Mouse (Mus musculus): Measurements from ENCODE around the gene Camk2d. TPM values are rescaled to one million over a fixed set of nuclear protein-coding genes. Genes with fewer than 3 reads are reported as not detected.
A peak's percentile ranks its signal among the peaks of the same experiment; 100 is the strongest.

Gene Camk2d
- total RNA-seq, 1 experiment from 2014 or later = 170 TPM

DNA sequence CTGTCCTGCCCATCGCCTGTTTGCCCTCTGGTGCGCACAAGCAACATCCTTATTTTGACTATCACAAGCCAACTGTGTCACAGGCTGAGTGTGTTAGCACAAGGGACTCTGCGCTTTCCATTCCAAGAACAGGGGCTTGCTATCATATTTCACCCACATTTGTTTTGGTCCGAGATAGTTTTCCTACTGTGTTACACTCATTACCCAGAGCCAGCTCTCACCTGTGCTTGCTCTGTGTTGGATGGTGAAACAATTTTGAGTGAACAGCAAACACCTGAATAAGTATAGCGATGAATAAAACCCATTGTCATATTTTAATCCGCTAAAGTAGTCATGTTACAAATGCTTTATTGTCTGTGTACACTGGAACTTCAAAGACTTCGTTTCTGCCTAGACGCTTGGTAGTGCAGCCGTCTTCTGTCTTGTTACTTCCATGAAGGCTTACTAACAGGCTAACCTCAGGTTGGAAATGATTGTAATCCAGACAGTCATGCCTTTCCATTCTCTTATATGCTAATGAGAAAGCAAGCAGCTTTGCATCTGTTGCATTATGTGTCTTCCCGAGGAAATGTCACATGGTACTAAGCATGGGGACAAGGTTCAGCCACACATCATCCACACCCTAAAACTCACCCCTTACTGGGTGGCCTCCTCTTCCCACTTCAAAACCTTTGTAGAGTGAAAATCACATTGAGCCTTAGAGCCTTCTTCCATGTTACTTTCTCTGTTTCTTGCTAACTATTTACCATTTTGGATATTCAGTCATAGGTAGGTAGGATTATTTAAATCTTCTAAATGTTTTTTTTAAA, 44.5 kb downstream of the Camk2d start:
- no peak for ATAC-seq (replicated peaks; ENCODE audit: insufficient number of reproducible peaks, low FRiP score, low TSS enrichment, poor library complexity, severe bottlenecking)

DNA sequence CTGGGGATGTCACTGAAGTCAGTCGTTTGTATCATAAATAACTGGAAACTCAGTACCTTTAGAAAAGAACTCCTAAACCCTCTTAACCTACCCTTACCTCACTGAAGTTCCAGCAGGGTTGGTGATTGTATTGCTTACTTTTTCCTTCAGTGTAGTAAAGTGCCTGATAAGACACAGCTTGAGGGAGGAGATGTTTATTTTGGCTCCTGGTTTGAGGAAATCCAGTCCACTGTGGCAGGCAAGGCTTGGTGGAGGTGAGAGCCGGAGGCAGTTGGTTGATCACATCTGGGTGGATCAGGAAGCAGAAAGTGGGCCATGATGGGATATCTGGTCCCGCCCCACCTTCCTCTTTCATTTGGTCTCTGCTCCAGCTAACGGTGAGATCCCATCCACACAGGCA, 45.3 kb downstream of the Camk2d start:
- no peak for ATAC-seq (replicated peaks; ENCODE audit: insufficient number of reproducible peaks, low FRiP score, low TSS enrichment, poor library complexity, severe bottlenecking)

DNA sequence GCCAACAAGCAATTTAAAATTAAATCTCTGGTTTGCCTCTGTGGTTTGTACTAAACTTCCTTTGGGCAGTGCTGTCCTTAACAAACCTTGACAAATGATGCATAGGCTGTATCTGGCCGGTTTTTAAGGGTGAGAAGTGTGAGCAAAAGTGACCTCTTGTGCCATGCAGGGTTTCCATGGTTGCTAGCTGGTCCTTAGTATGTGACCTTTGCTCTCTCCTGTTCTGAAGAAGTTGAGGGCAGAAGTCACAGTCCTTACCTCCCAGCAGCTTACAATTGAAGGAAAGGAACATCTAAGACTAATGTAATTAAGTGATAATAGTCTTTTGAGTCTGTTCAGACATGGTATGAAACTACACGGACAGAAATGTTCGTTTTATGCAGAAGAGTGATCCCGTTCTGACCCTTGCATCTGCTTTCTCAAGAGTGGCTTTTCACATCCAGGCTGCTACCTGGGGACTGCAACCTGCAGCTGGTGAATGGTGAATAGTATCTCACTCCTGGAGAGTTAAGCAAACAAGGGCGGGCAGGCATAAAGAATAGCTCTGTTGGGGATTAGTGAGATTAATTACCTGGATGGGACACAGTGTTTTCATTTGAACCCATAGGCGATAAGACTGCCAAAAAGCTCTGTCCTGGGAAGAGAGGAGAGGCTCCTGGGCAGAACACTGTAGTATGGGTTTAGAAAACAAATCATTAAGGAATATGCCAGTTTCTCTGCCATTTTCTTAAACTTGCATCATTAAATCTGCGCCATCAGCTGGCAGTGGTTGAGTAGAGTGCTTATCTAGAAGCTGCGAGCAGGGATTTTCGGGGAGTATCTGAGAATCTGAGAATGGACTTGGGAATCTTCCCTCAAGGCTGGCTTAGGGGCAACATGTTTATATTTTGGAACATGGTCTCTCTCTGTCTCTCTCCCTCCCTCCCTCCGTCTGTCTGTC, 47.2 kb downstream of the Camk2d start:
- no peak for ATAC-seq (replicated peaks; ENCODE audit: insufficient number of reproducible peaks, low FRiP score, low TSS enrichment, poor library complexity, severe bottlenecking)

DNA sequence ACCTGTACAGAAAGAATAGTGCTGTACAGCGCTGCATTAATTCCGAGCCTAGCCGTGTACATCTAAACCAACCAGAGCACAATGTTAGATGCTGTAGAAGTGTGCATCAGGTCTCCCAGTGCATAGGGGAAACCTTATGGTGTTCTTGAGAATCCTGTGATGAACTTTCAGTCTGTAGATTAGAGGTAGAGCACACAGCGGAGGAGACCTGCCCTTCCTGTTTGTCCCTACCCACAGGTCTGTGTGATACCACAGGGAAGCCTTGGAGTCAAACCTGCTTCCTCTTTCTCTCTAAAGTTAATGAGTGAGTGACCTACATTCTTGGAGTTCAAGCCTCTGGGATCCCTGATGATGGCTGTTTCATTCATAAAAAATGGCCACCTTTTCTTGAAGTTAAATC, 54.2 kb downstream of the Camk2d start:
- peak; percentile 45; the same call in 1 of the 2 replicates for ATAC-seq (replicated peaks; ENCODE audit: insufficient number of reproducible peaks, low FRiP score, low TSS enrichment, poor library complexity, severe bottlenecking)

DNA sequence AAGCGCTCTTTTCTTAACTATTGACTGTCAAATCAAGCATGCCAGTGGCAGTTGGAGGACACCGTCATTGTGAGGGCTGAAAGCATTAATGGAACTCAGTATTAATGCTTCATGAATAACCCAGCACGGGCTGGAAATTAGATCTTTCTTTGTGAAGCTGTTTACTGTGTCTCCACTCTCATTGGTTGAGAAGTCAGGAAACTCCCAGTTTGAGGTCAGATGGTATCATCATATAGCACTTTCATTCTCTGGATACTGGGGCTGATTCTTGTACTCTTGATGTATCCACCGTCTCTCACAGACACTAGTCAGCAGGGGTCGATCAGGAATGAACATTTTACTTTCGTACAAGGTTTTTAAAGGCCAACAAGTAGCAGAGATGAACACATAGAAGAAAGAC, 54.6 kb downstream of the Camk2d start:
- ATAC-seq (replicated peaks; ENCODE audit: insufficient number of reproducible peaks, low FRiP score, low TSS enrichment, poor library complexity, severe bottlenecking) = no peak

DNA sequence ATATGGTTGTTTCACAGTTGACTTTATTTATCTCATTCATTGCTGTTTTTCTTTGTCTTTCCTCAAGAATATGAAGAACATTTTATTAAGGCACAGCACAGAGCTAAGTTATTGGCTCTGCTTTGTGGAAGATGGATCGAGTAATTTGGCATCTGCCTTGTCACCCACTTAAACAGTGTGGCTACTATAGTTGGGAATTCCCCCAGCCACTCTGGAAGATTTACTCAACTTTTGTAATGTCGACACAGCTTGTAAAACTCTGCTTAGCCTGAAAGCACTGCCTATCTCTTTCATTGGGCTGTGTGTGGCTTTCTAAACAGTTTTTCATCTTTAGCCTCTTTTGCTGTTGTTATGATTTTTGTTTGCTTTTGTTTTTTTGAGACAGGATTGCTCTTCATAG, 56.3 kb downstream of the Camk2d start:
- ATAC-seq (replicated peaks; ENCODE audit: insufficient number of reproducible peaks, low FRiP score, low TSS enrichment, poor library complexity, severe bottlenecking) = no peak

DNA sequence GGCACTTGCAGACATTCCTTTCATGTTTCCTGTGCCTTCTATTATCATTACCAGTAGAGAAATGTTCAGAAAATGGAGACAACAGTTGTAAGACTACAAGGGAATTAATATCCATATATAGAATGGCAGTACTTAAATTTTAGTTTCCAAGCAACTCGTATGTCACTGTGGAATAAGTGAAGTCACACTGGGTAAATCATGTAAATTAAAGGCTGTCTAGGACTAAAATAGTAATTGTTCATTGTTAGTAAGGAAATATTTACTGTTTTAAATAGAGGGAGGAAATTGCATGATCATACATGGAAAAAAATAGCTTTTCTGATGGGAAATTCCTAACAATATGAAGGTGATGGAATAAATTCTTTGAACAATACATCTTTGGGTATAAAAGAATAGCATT, 57.0 kb downstream of the Camk2d start:
- no peak for ATAC-seq (replicated peaks; ENCODE audit: insufficient number of reproducible peaks, low FRiP score, low TSS enrichment, poor library complexity, severe bottlenecking)

DNA sequence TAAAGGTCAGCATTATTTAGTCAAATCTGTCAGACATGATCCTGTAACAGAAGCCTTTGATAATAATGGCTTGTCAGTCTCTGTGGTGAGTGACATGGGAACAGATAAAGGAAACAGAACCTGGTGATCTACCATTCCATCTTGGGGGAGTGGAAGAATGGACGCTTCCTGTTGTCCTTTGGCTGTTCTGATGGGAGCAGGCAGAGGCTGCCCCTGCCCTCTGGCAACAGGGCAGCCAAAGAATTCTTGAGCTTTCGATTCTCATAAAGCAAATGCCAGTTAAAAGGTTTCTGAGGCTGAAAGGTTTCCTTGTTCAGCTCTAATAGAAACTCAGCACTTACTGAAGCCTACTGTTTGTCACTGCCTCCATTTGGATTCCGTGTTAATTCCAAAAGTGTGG, 60.1 kb downstream of the Camk2d start:
- ATAC-seq (replicated peaks; ENCODE audit: insufficient number of reproducible peaks, low FRiP score, low TSS enrichment, poor library complexity, severe bottlenecking) = no peak

DNA sequence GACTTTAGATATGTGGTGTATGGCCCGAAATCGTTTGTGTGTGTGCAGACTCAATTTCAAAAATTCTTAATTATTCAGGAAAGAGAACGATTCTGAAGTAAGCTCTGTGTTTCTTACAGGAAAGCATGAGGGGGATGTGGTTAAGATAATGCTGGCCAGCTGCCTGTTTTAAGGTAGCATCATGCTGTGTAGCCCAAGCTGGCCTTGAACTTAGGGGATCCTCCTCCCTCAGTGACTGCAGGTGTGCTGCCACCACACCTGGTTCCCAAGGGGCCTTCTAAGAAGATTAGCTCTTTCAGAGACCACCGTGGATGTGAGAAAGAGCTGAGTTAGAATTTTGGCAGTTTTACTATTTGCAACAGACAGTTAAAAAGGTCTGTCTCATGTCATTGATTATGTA, 61.8 kb downstream of the Camk2d start:
- no peak for ATAC-seq (replicated peaks; ENCODE audit: insufficient number of reproducible peaks, low FRiP score, low TSS enrichment, poor library complexity, severe bottlenecking)

DNA sequence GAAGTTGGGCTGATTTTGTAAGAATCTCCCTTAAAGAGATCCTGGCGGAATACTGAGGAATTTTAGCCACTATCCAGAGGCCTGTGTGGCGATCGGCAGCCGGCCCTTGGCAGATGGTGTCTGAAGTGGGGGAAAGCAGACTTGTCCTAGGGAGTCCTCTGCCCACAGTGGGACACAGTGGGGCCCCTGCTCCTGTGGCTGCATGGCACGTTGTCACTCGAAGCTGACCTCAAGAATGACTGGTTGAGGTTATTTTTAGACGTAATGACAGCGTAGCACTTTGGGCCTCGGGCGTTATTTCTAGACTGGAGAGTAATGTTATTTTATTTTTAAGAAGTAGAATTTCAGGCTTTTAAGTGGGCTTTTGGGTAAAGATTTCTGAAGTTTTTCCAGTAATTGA, 62.7 kb downstream of the Camk2d start:
- ATAC-seq (replicated peaks; ENCODE audit: insufficient number of reproducible peaks, low FRiP score, low TSS enrichment, poor library complexity, severe bottlenecking) = no peak

DNA sequence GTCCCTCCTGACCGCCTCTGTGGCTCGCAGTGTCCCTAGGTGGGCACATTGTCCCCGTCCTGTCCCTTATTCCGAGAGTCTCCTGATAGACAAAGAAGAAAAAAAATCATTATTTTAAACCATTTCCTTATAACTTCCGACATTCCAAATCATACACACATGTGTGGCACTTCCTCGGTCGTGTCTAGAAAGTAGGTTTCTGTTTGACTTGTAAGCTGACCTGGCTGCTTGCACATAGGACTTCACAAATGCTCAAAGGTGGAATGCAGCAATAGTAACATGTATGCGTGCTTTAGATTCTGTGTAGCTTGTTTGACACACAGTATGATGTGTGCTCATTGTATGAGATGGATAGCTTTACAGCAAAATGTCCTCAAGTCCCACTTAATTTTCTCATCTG, 63.1 kb downstream of the Camk2d start:
- no peak for ATAC-seq (replicated peaks; ENCODE audit: insufficient number of reproducible peaks, low FRiP score, low TSS enrichment, poor library complexity, severe bottlenecking)

DNA sequence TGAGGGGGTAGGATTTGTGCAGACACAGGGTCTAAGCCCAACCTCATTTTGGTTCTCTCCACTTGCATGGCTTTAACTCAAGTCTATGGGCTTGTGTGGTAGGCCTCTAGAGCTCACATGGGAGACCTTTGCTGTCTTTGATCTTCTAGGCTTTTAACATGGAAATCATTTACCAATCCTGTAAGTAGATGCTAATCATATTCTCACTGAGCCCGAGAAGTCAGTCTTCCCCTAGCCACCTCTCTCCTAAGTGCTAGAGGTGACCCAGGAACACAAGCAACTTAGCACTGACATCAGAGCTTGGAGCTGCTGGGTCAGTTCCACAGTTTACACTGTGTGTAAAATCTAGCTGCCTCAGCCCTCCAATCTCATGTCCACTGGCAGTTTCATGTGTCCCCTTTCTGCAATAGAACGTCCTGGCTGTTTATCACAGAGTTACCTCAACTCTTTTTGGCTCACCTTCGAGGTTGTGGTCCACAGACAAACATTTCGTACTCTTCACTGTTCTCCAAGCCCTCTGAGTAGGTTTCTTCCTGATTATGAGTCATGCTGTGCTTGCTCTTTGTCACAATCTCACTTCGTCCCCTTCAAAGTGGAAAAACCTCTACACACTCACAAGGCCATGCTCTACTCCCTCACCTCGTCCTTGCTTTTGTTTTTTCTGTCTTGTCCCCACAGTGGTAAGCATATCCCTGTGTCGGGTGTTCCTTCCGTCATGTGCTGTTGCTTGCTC, 63.9 kb downstream of the Camk2d start:
- no peak for ATAC-seq (replicated peaks; ENCODE audit: insufficient number of reproducible peaks, low FRiP score, low TSS enrichment, poor library complexity, severe bottlenecking)

DNA sequence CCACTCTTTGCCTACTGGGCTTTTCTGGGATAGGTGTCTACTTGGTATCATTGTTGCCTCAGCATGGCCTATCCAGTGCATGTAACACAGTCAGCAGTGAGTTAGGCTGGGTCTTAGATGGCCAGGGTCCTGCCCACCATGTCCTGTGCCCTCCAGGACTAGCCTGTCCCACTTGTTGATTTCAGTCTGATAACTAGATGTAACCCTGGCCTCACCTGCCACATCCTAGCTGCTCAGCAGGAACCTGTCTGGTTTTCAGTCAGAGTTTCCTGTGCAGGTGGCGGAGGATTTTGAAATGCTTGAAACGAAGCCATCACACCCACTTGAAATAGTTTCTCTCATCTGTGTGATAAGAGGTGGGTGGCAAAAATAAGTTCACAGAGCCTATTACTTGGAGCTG, 64.5 kb downstream of the Camk2d start:
- ATAC-seq (replicated peaks; ENCODE audit: insufficient number of reproducible peaks, low FRiP score, low TSS enrichment, poor library complexity, severe bottlenecking) = no peak

DNA sequence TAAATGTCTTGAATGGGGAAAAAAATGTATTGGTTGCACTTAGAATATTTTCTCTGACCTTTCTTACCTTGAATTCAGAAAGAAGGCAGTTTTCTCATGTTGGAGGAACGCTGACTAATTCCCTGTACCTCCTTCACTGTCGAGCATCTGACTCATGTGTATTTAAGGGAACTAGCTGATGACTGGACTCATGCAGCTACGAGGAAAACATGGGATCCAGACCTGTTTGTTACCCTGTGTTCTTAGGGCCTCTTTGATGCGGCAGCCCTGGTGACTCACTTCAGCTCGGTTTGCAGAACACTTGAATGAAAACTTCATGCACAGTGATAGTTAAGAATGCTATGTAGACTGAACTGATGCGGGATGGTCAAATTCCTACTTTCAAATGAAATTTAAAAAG, 64.9 kb downstream of the Camk2d start:
- no peak for ATAC-seq (replicated peaks; ENCODE audit: insufficient number of reproducible peaks, low FRiP score, low TSS enrichment, poor library complexity, severe bottlenecking)

DNA sequence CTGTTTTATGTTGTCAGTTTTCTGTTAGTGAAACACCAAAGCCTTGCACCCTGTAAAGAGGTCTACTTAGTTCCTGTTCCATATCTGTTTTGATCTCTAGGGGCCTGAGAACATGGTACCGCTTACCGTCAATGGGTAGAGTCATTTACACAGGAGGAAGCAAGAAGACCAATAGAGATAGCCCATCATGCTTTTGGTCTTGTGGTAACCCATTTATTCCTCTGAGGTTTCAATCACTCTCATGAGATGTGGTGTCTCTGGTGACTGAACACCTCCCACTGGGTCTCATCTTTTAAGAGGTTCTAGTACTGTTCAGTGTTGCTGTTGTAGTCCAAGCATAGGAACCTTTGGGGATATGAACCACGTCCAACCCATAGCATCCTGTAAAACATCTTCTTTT, 65.8 kb downstream of the Camk2d start:
- ATAC-seq (replicated peaks; ENCODE audit: insufficient number of reproducible peaks, low FRiP score, low TSS enrichment, poor library complexity, severe bottlenecking) = 0 out of 2 replicates have a peak, but pooled peaks have one; percentile 46

DNA sequence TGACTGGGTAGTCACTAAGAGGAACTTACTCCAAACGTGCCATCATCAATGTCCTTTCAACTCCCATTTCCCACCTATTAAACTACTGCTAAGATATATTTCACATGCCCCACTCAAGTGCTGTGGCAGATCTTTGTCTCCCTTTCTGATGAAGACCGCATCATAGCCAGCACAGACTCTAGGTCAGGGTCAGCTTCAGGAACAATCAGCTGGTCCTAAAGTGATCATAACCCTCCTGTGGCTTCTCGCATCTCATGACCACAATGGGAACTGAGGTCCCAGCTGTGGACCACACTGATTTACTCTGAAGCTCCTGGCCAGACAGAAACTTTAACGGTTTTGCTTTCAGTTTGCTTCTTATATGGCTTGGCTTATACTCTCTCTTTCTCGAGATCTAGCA, 67.3 kb downstream of the Camk2d start:
- 0 out of 2 replicates have a peak, but pooled peaks have one; percentile 29 for ATAC-seq (replicated peaks; ENCODE audit: insufficient number of reproducible peaks, low FRiP score, low TSS enrichment, poor library complexity, severe bottlenecking)

DNA sequence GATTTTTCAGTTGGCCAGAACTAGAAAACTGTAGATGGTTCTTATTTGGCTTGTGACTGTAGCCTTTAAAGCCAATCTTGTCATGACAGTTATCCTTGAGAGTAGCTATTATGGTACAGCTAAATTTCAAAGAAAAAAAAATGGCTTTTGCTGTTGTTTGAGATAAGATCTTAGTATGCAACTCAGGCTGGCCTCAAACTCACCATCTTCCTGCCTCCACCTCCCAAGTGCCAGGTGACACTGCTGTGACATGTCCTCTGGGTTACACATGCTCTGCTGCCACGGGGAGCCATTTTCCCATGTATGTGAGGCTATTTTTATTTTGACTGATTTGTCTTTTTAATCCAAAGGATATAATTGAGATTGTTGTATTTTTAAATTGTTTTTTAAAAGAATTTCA, 69.8 kb downstream of the Camk2d start:
- ATAC-seq (replicated peaks; ENCODE audit: insufficient number of reproducible peaks, low FRiP score, low TSS enrichment, poor library complexity, severe bottlenecking) = no peak

DNA sequence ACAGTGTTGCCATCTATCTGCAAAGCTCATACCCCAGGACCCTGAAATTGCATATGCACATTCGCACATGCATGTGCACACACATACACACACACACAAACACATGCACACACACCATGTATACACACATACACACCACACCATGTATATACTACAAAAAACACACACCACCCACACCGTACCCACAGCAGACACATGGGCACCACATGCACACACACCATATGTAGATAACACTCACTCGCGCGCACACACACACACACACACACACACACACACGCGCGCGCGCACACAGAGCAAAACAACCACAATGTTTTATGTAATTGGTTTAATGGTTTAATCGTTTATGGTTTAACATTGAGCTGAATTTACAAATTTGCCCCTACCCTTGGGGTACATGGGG, 70.9 kb downstream of the Camk2d start:
- ATAC-seq (replicated peaks; ENCODE audit: insufficient number of reproducible peaks, low FRiP score, low TSS enrichment, poor library complexity, severe bottlenecking) = no peak

DNA sequence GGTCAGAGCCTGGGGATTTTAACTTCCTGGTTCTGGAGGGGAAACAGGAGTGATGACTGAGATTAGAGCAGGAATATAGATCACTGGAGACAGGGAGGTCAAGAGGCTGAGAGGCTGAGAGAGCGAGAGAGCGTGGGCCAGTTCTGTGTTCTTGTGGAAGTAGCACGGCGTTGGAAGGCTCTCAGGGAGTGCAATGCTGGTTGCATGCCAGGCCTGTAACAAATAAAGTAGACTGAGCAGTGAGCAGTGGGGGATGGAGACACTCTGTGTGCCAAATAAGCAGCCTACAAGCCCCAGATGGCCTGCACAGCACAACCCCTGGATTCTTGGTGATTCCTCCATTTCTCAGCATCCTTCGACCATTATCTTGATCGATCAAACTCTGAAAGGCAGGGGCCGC, 71.3 kb downstream of the Camk2d start:
- no peak for ATAC-seq (replicated peaks; ENCODE audit: insufficient number of reproducible peaks, low FRiP score, low TSS enrichment, poor library complexity, severe bottlenecking)

Measured in monocyte, adult 5-6 weeks (primary cell).